Mouse (Mus musculus) brown adipose tissue, adult 24 weeks (tissue): ENCODE measurements around the gene Ring1. TPM values are rescaled to one million over a fixed set of nuclear protein-coding genes. Genes with fewer than 3 reads are reported as not detected.

Source experiments
- H3K27ac ChIP-seq: fragments of 200-500 bp; replicated peaks from 2 replicates; pipeline ENCODE4 v1.5.1; 2012; ENCODE audit warnings: low read depth, mild to moderate bottlenecking, low read length
- H3K4me1 ChIP-seq: fragments of 200-500 bp; 2 replicates; pipeline ENCODE4 v1.6.1; 2012; ENCODE audit warnings: low read length, mixed read lengths; ENCODE audit not compliant: control insufficient read depth, insufficient read depth, insufficient read length
- H3K4me3 ChIP-seq: fragments of 200-500 bp; 2 replicates; pipeline ENCODE4 v1.5.1; 2012; ENCODE audit warnings: low read depth, mild to moderate bottlenecking, low read length, moderate library complexity; ENCODE audit not compliant: insufficient read depth
- polyA plus RNA-seq: library from polyadenylated mRNA; stranded (reverse); fragments of >200 nt; gene quantifications from 2 replicates; pipeline ENCODE4 v1.2.4, GENCODE M21; 2012; ENCODE audit not compliant: missing spikeins, insufficient read depth, insufficient read length

Gene Ring1
- polyA plus RNA-seq, result 10.2 and 10.3 TPM in 2 replicates

GRCm38 (mm10) chr17:34024317-34024821 is at the start of gene Ring1:
Gene Ring1 (minus strand): TSS chr17:34024680.
- Histone ChIP-seq H3K4me1 (peaks cover 6% of the 10 kb centered on the region; the same call in 1 of the 2 replicates), H3K27ac (peak within 1 kb of the TSS; percentile 85)

GRCm38 (mm10) chr17:34072091-34072490 is 47.6 kb upstream of the Ring1 start:
- Histone ChIP-seq H3K27ac (no peak overlapping the region), H3K4me1 (no peaks in the 10 kb centered on the region)

More at GRCm38 (mm10) chr17:34024317-34024821, at the start of gene Ring1:
- H3K4me3 ChIP-seq, result peak within 1 kb of the TSS; percentile 92

GRCm38 (mm10) chr17:34068864-34069263 is 44.4 kb upstream of the Ring1 start:
- H3K4me3 ChIP-seq, result no peak overlapping the region
- no peaks in the 10 kb centered on the region for H3K4me1 ChIP-seq
- H3K27ac ChIP-seq, result no peak overlapping the region

More at GRCm38 (mm10) chr17:34072091-34072490, 47.6 kb upstream of the Ring1 start:
- no peak overlapping the region for H3K4me3 ChIP-seq

- Histone ChIP-seq H3K4me1 (no peaks in the 10 kb centered on the region), H3K4me3 (no peak overlapping the region), H3K27ac (no peak overlapping the region)
Measured at GRCm38 (mm10) chr17:34057224-34057623, 32.7 kb upstream of the Ring1 start.

GRCm38 (mm10) chr17:34047404-34048050 is 23.0 kb upstream of the Ring1 start:
- H3K4me3 ChIP-seq, result no peak overlapping the region
- H3K4me1 ChIP-seq, result no peaks in the 10 kb centered on the region
- H3K27ac ChIP-seq, result no peak overlapping the region

- H3K4me1 ChIP-seq, result 0 out of 2 replicates have a peak, but pooled peaks cover 4% of the 10 kb centered on the region
- no peak overlapping the region for H3K4me3 ChIP-seq
- no peak overlapping the region for H3K27ac ChIP-seq
Measured at GRCm38 (mm10) chr17:34045941-34046340, 21.5 kb upstream of the Ring1 start.

- H3K4me1 ChIP-seq, result peaks cover 6% of the 10 kb centered on the region; the same call in 1 of the 2 replicates
- H3K27ac ChIP-seq, result no peak overlapping the region
- H3K4me3 ChIP-seq, result no peak overlapping the region
Measured at GRCm38 (mm10) chr17:34039562-34040450, 15.3 kb upstream of the Ring1 start.

GRCm38 (mm10) chr17:34038878-34039561 is 14.5 kb upstream of the Ring1 start, which contains the start of gene Col11a2:
Gene Col11a2 (plus strand): TSS chr17:34039437.
- Histone ChIP-seq H3K4me3 (no peak within 1 kb of the TSS), H3K4me1 (peaks cover 6% of the 10 kb centered on the region; the same call in 1 of the 2 replicates), H3K27ac (no peak within 1 kb of the TSS)

GRCm38 (mm10) chr17:34038440-34038839 is 14.0 kb upstream of the Ring1 start:
- H3K27ac ChIP-seq, result no peak overlapping the region
- no peak overlapping the region for H3K4me3 ChIP-seq
- peaks cover 6% of the 10 kb centered on the region; the same call in 1 of the 2 replicates for H3K4me1 ChIP-seq

GRCm38 (mm10) chr17:34037241-34037640 is 12.8 kb upstream of the Ring1 start:
- no peak overlapping the region for H3K4me3 ChIP-seq
- H3K4me1 ChIP-seq, result peaks cover 6% of the 10 kb centered on the region; the same call in 1 of the 2 replicates
- H3K27ac ChIP-seq, result no peak overlapping the region

- peaks cover 6% of the 10 kb centered on the region; the same call in 1 of the 2 replicates for H3K4me1 ChIP-seq
- H3K4me3 ChIP-seq, result no peak overlapping the region
- no peak overlapping the region for H3K27ac ChIP-seq
Measured at GRCm38 (mm10) chr17:34036647-34037046, 12.2 kb upstream of the Ring1 start.

GRCm38 (mm10) chr17:34035517-34035916 is 11.0 kb upstream of the Ring1 start:
- H3K4me1 ChIP-seq, result peaks cover 5% of the 10 kb centered on the region; the same call in 1 of the 2 replicates
- no peak overlapping the region for H3K4me3 ChIP-seq
- no peak overlapping the region for H3K27ac ChIP-seq

- Histone ChIP-seq H3K4me1 (peaks cover 14% of the 10 kb centered on the region; the same call in 1 of the 2 replicates), H3K27ac (no peak overlapping the region), H3K4me3 (no peak overlapping the region)
Measured at GRCm38 (mm10) chr17:34034064-34034463, 9.6 kb upstream of the Ring1 start.

GRCm38 (mm10) chr17:34033441-34033840 is 9.0 kb upstream of the Ring1 start:
- Histone ChIP-seq H3K4me3 (peak overlapping the region; percentile 71), H3K4me1 (peaks cover 14% of the 10 kb centered on the region; the same call in 1 of the 2 replicates), H3K27ac (no peak overlapping the region)
